Mouse (Mus musculus) left cerebral cortex, postnatal 14 days (tissue): ENCODE data around the gene Slc10a7. TPM values are rescaled to one million over a fixed set of nuclear protein-coding genes. Genes with fewer than 3 reads are reported as not detected.
"Not testable (repeated sequence)": the region's sequence is repeated elsewhere in the genome, so short reads cannot be mapped to it uniquely, and the experiment has no call there.

Experiments used
- DNase-seq, 2 experiments: peaks; one replicate each; pipeline ENCODE4 v3.0.0; 2021 to 2022; ENCODE audit warnings: low spot score in 2 of 2, mixed read lengths in 1 of 2
- intact Hi-C: fragments of 180-260 bp; cut with DNase I; formaldehyde crosslinking; loops from one replicate; pipeline ENCODE4 v1.15.1; 2025
- long read RNA-seq, 2 experiments: library from polyadenylated mRNA; stranded (forward); transcript quantifications; one replicate each; pipeline ENCODE4 v2.0.0; 2021
- total RNA-seq, 2 experiments: library from RNA; stranded (reverse); gene quantifications; 2 replicates each; pipeline ENCODE4 v1.2.3; 2021

Gene Slc10a7
- 10 to 100 TPM in 1 of 2 experiments, 1 to 10 TPM in 1; 5.6 to 12.0 TPM for total RNA-seq
- long read RNA-seq, experiment 1, partial matches to known transcripts: 1 of 1 reads
- long read RNA-seq, experiment 1, other reads (novel, unspliced or antisense): 0 of 1 reads
- long read RNA-seq, experiment 2, partial matches to known transcripts: 0 of 3 reads
- long read RNA-seq, experiment 2, other reads (novel, unspliced or antisense): 0 of 3 reads

DNA sequence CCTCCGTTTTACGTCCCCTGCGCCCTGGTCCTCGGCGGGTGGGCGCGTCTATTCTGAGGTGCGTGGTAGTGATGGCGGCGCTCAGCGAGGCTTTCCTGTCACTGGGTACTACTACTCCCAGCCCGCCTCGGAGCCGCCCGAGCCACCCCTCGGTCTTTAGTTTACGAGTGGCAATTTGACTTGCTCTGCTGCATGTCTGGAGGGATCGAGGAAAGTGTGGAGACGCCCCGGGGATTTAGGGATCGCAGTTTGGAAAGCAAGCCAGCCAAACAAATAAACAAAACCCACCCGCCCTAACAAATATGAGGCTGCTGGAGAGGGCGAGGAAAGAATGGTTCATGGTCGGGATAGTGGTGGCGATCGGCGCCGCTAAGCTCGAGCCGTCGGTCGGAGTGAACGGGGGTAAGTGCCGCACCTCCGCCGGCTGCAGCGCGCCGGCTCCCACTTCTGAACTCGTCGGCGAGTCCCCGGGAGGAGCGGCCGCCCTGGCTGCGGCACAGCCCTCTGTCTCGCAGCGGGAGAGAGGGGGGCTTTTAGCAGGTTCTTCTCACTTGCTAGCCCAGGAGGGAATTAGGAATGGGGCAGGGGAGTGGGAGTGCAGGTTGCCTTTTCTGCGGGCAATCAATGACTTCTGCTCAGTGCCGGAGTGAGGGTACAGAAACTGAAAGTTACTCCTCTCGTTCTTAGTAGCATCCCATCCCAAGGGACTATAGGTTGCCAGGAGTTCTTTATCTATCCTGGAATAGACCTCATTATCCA, at the start of gene Slc10a7:
Gene Slc10a7, plus strand, starts transcription at position 74 of the 759 bp plus-strand sequence.
- intact Hi-C loops: loop anchor here (10.0 kb wide), 1 partner anchor 135 kb away; no protein-coding TSS in a partner anchor
- DNase-seq: peak; percentile 92 to 93

DNA sequence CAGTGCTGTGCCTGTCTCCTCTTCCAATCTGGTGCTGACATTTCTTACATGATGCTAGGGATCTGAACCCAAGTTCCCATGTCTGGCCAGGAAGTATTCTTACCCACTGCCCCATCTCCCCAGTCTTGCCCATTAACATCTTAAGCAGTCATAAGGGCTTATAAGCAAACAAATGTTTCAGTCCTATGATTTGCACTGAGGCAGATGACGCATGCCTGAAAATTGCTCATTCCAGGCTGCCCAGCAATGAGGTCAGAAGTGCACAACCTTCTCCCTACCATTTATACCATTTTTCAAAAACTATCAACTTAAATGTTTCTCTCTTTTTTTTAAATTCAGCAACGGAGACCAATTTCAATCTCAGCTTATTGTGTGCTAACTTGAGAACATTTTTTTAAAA, 45.2 kb upstream of the Slc10a7 start:
- no peak for DNase-seq
- intact Hi-C loops: no loop called here

DNA sequence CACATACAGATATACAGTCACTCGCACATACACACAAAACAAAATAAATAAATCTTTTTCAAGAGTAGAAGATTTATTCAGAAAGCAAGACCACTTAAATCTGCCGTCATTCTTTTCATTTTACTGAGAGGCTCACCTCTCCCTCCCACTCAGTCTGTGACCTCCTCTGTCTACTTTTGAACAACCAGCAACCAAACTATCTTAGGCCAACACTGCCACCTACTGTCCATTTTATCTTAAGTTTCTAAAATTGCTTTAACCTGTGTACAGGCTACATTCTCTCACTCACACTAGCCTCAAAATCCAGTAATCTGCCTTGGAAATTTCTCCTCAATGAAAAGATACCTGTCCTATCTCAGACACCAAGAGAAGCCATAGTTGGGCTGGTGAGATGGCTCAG, 41.3 kb upstream of the Slc10a7 start:
- intact Hi-C loops: no loop called here
- DNase-seq: no peak

DNA sequence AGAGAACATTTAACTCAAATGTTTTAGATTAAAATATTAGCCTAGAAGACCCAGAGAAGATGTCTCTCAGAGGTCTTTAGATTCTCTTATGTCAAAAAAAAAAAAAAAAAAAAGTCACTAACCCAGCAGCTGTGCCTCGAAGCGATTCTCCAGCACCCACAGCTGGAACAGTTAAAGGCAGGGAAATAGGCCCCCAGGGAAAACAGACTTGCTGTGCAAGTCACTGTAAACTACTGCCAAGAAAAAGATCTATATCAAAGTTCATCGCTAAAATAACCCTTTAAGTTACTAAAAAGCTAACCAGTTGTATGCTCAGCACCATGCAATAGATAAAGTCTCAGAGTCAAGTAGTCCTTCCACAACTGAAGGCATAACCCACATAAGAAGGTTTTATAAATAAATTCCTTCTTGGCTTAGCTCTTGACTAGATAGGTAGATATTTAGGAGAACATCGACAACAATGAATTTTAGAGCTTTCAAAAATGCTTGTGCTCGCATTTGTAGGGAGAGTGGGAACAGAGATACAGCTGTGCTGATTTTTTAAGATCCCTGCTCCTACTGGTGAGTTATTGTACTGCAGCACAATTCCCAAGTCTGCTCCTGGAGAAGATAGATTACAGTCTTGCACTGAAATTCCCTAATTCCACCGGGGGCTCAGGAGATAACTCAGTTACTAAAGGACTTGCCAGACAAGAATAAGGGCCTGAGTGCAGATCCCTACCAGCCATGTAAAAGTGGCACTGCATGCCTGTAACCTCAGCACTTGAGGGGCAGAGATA, 31.9 kb upstream of the Slc10a7 start:
- peak; percentile 4 to 6 for DNase-seq
- intact Hi-C loops: no loop called here

DNA sequence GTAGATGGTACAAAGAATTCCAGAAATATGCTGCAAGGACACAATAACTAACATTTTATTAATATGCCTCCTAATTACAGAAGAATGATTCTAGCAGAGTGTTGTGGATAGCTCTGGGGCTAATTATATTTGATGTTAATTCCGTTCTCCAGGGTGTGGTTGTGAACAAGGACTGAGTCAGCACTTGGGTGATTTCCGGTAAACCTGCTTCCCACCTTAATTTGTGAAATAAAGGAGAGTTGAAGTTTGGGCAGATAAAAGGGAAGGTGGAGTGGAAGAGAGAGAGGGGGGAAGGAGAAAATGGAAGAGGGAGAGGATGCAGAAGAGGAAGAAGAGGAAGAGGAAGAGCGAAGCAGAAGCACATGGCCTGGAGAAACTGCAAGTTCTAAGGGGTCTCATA, 19.4 kb upstream of the Slc10a7 start:
- DNase-seq: no peak
- intact Hi-C loops: no loop called here

DNA sequence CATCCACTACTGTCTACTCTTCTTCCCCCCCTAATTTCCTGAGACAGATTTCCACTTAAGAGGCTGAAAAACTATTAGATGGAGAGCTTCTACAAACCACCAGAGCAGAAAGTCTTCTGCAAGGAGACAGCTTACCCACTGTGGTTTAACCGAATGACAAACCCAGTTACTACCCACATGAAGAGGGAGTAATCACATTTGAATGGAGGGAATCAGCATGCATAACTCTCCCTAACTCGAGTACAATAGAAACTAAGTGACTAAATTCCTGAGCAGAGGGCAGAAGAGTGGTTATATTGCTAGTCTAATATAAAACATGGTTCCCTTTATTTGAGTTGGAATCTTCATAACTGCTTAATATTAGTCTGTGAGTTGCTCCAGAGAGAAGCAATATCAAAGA, 16.1 kb upstream of the Slc10a7 start:
- DNase-seq: no peak
- intact Hi-C loops: no loop called here

DNA sequence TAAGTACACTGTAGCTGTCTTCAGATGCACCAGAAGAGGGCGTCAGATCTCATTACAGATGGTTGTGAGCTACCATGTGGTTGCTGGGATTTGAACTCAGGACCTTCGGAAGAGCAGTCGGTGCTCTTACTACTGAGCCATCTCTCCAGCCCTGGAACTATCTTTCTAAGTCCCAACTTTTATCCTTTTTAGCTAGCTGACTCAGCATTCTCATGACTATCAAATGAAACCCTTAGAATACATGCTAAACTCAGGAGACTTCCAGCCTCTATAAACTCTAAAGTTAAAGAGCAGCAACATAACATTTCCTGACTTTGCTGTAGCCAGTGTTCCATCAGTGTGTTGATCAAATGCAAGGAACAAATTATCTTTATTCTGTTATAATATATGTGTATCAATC, 12.9 kb upstream of the Slc10a7 start:
- intact Hi-C loops, DNase-seq: not testable (repeated sequence)

DNA sequence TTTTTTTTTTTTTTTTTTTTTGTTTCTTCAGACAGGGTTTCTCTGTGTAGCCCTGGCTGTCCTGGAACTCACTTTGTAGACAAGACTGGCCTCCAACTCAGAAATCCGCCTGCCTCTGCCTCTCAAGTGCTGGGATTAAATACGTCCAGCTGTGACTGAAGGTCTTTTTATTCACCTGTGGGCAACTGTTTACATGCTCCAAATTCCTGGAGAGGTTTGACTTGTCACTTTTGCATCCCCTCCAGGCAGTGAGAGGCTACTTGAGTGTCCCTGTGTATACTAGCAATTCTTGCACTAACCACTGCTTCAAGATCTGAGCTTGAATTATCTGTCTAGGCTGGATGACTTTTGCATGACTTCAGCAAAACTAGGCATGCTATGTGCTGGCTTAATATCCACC, 6.4 kb upstream of the Slc10a7 start:
- intact Hi-C loops: loop anchor here (10.0 kb wide), 1 partner anchor 142 kb away; no protein-coding TSS in a partner anchor
- DNase-seq: no peak

DNA sequence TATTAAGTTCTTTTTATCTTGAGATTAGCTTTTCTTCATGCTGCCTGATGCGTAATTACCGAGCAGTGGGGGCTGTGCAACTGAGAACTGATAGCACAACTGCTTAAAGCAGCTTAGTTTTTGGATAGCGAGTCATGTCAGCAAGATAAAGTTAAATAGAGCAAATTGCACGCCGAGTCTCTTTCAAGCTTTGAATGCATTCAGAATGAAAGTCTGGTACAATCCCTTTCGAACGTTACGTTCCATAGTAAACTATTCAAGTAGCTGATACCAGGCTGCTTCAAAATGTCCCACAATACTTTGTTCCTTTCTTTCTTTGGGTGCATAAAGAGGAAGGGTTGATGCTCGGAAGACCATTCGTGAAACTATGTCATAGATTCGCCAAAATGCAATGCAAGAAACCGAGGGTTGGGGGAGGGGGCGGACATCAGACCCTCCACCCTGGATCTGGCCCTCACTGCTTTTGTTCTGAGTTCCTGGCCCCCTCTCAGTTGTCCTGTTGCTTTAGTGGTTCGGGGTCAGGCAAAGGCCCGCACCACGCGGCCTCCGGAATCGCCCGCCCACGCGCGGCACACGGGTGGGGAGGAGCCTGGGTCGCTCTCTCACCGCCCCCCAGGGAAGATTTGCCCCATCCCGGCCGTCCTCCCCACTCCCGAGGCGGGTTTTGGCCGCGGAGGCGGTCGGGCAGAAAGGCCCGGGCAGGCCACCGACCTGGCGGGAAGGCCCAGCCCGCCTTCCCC, 997 bp upstream of the Slc10a7 start:
- intact Hi-C loops: loop anchor here (10.0 kb wide), 1 partner anchor 137 kb away; no protein-coding TSS in a partner anchor
- peak in 1 of 2 experiments; percentile 33 for DNase-seq

DNA sequence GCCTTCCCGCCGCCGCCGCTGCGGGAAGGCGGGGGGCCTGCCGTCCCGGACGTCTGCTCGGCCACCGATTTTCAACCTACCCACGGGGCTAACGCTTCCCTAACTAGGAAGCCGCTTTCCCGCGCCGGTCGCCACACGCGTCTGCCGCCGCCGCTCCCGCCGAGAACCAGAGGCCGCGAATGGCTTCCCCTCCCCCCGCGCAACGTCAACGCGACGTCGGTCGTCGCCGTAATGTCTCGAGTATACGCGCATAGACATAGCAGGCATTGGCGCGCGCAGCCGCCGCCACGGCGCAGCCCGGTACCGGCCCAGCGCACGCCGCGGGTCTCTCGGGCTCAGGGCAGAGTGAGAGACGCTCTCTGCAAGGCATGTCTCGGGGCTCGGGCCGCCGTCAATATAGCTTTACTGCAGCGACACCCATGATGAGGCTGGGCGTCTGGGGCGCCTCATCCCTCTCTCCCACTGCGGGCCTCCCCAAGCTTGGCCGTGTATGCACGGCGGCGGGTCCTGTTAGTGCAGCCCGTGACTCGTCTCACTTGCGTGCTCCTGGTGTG, 350 bp upstream of the Slc10a7 start, which contains the start of gene Rbmxl1:
Gene Rbmxl1, minus strand, starts transcription at position 180 of the 554 bp plus-strand sequence.
- intact Hi-C loops: loop anchor here (10.0 kb wide), 1 partner anchor 136 kb away; no protein-coding TSS in a partner anchor
- DNase-seq: peak; percentile 90 to 95

DNA sequence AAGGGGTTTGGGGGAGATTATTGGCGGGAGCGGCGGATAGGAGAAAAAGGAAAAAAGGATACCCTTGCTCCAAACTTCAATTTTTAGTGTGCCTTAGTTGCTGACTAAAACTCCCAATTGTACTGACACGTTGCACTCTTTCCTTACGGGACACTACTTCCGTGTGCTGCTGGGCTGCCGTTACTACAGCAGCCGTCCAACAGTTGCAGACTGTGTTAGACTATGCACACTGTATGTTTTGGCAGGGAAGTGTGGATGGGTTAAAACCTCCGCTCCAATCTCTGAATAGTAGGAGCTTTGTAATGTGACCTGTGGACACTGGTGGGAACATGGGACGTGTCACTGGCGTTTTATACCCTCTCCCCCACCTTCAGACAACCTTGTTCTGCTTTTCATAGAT, 948 bp downstream of the Slc10a7 start:
- DNase-seq: no peak
- intact Hi-C loops: no loop called here

DNA sequence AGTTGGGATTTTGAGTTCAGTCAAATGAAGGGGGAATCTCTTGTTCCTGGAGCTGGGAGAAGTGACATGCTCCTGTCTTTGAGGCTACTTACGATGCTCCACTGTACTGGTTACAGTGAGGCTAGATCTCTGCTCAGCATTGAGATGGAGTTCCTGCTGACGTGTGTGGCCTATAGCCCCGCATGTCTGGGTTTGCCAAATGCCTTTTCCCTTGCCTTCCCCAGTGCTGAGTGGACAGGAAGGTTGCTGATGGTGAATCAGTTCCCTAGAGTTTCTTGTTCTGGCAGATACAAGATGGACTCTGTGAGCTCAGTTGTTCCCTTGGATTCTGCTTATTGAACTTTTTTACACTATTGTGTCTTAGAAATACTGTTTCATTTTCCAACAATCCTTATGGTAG, 1.8 kb downstream of the Slc10a7 start:
- intact Hi-C loops: no loop called here
- no peak for DNase-seq

DNA sequence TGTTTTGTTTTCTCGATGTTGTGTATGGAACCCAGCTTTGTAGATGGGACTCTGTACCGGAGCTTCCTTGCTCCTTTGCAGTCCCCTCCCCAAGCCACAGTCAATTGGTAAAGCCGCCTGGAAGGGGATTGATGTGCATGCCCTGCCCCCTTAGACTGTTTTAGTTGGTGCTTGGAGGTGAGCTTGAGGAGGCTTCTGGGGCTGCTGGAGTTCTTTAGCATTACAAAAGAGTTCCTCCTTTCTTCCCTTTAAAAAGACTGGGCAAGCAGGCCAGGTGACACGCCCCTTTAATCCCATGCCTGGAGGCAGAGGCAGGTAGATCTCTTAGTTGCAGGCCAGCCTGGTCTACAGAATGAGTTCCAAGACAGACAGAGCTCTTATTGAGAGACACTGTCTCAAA, 4.0 kb downstream of the Slc10a7 start:
- DNase-seq: no peak
- intact Hi-C loops: no loop called here

DNA sequence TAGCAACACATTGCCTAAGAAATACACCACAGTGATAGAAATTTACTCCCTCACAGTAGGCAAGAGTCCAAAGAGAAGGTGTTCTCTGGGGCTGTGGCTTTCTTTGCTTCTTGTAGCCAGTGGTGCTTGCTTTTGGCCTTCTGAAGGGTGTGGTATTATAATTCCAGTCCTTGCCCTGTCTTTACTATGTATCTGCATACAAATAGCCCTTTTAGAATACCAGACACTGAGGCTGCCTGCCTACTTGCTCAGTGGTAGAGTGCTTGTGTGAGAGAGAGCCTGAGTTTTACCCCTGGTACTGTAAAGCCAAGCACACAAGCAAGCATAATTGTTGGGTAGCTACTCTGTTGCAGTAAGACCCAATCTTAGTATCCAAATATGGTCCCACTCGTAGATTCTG, 5.6 kb downstream of the Slc10a7 start:
- DNase-seq: no peak
- intact Hi-C loops: no loop called here

DNA sequence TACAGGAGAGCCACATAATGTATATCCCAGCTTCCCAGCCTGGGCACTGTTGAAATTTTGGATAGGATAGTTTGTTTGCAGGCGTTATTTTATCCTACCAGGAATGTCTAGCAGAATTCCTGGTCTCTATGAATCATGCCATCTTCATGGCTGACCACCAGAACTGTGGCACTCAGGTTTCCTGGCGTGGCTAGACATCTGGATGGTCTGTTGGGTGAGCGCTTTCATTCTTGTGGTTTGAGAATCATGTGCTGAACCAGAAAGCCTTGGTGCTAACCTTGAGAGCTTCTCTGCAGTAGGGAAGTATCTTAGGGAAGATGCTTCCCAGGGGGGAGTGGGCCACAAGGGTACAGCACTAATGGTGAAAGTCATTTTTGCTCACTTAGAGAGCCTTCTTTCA, 6.0 kb downstream of the Slc10a7 start:
- DNase-seq: no peak
- intact Hi-C loops: no loop called here

DNA sequence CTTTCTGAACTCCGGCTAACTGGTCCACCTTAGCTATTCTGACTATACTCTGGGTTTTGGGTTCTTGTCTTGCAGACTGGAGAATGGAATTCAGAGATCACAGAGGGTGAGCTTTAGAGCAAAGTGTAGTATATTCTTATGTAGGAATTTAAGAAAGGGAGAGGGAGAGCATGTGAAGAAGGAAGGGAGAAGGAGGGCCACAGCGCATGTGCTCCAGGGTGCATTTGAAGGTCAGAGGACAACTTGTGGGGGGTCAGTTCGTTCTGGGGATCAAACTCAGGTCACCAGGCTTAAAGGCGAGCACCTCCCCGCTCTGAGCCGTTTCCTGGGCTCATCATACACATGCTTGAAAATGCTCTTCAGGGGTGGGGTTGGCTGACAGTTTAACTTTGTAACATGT, 24.8 kb downstream of the Slc10a7 start:
- DNase-seq: no peak
- intact Hi-C loops: no loop called here

DNA sequence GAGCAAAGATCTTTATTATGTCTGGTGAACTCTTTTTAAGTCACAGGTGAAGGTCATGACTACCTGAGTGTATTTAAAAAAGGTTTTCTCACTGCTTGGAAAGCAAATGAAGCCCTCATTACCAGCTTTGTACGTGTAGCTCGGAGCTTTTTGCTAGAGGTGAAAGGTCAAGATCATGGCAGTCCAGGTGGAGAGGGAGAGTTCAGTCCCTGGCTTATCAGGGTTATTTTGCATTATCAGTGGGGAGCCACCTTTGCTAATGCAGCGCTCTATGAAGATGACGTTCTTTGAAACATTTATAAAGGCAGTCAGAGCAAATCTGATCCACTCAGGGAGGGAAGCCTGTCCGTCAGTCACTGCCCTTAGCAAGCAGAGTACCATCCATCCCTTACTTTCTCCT, 27.6 kb downstream of the Slc10a7 start:
- intact Hi-C loops: no loop called here

DNA sequence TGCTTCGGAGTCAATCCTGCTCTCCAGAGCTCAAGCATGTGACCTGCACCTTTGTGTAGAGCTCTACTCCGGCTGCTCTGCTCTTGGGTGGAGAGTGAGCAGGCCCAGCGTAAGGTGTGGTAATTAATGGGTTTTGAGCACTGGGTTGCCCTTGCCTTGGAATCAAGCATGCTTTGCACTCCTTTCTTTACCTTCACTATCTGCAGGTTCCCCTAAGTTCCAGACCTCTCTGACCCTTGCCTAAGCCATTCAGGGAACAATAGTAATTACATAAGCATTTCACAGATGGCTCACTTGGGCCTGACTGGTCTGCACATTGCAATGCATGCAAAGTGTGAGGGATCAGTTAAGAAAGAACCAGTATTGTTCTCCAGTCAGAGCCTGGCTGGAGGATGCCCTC, 28.6 kb downstream of the Slc10a7 start:
- intact Hi-C loops: no loop called here

More for the DNA sequence above, 27.6 kb downstream of the Slc10a7 start:
- no peak for DNase-seq

DNA sequence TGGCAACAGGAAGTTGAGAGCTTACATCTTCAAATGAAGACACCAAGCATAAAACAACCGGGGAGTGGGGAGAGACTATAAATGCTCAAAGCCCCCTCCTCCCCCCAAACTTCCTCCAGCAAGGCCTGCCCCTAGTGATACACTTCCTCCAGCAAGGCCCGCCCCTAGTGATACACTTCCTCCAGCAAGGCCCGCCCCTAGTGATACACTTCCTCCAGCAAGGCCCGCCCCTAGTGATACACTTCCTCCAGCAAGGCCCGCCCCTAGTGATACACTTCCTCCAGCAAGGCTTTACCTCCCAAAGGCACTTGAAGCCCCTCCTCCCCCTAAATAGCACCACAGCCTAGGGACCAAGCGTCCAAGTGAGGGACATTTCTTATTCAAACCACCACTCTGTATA, 33.5 kb downstream of the Slc10a7 start:
- intact Hi-C loops, DNase-seq: not testable (repeated sequence)

More for the DNA sequence above, 28.6 kb downstream of the Slc10a7 start:
- DNase-seq: no peak
